Mouse (Mus musculus) liver, adult 2 months (tissue): ENCODE results near the gene Slc39a1.

Experiments used
- CTCF ChIP-seq: fragments of 200-500 bp; IDR thresholded peaks from 2 replicates; pipeline ENCODE4 v1.5.1; 2011; ENCODE audit warnings: low read depth, low read length, control low read depth
- POLR2A ChIP-seq: fragments of 200-500 bp; IDR thresholded peaks from 2 replicates; pipeline ENCODE4 v1.6.1; 2011; ENCODE audit warnings: low read length, control low read depth; ENCODE audit not compliant: insufficient read depth; ENCODE audit errors: extremely low read depth

DNA sequence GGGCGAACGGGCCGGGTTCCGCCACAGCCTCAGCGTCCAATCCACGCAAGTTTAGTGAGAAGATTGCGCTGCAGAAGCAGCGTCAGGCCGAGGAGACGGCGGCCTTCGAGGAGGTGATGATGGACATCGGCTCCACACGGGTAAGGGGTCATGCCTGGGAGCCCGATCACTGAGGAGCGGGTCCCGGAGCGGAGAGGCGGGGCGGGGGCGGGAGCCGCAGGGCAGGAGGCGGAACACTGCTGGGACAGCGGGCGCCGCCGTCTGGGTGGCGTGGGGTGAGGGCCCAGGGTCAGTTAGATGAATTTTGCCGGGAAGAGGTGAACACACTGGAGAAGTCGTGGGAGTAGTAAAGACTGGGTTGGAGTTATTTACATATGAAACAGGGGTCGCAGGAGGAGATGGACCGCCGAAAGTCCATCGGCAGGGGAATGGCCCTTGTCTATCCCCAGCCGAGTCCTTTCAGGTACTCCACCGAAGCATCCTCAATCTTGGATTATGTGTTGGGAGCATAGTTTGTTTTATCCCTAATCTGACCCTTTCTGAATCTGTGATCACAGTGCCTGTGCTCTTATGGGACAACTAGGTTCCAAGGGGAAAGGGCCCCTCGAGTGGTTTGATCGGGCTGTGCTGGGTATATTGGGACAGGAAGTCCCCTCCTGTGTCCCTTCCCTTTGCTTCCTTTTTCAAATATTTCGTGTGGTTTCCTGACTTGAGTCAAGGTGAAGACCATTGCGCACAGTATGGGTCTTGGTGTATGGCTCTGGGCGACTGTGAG is 6.6 kb downstream of the Slc39a1 start:
- TF ChIP-seq CTCF: no peak
- no peak for TF ChIP-seq POLR2A
